Mouse (Mus musculus): ENCODE results near the gene Vwa3b. TPM values are rescaled to one million over a fixed set of nuclear protein-coding genes. Genes with fewer than 3 reads are reported as not detected.

Gene Vwa3b
- polyA plus RNA-seq, 1 experiment from 2014 or later, result not detected

- no peak for ATAC-seq (ENCODE audit: insufficient number of reproducible peaks, low FRiP score)
- 74% methylated on average over 11 of the region's 11 CpGs for WGBS
- Histone ChIP-seq H3K9me3 (replicated peaks) (no peaks in the 10 kb centered on the region), H3K4me2 (no peak overlapping the region), H3K4me3 (no peak overlapping the region), H3K27me3 (replicated peaks) (no peaks in the 10 kb centered on the region), H3K4me1 (replicated peaks) (no peaks in the 10 kb centered on the region), H3K36me3 (no peaks in the 10 kb centered on the region), H3K9ac (no peak overlapping the region), H3K27ac (ENCODE audit: poor library complexity, severe bottlenecking) (no peak overlapping the region)
Measured at GRCm38 (mm10) chr1:37065658-37066412, 39.4 kb downstream of the Vwa3b start.

- Histone ChIP-seq H3K4me1 (replicated peaks) (no peaks in the 10 kb centered on the region; the same call in 1 of the 2 replicates), H3K9me3 (replicated peaks) (0 out of 2 replicates have a peak, but pooled peaks cover 3% of the 10 kb centered on the region), H3K4me3 (no peak overlapping the region), H3K9ac (no peak overlapping the region), H3K27me3 (replicated peaks) (no peaks in the 10 kb centered on the region), H3K4me2 (no peak overlapping the region), H3K36me3 (no peaks in the 10 kb centered on the region), H3K27ac (ENCODE audit: poor library complexity, severe bottlenecking) (no peak overlapping the region)
- ATAC-seq (ENCODE audit: insufficient number of reproducible peaks, low FRiP score), result no peak
- WGBS, result 87% methylated on average over 7 of the region's 7 CpGs
Measured at GRCm38 (mm10) chr1:37075759-37076158, 49.4 kb downstream of the Vwa3b start.

- no peak overlapping the region for H3K9ac ChIP-seq
- no peak overlapping the region for H3K4me2 ChIP-seq
- WGBS, result 62% methylated on average over 9 of the region's 9 CpGs
- no peak overlapping the region for H3K4me3 ChIP-seq
- H3K9me3 ChIP-seq (replicated peaks), result 0 out of 2 replicates have a peak, but pooled peaks cover 3% of the 10 kb centered on the region
- H3K27ac ChIP-seq (ENCODE audit: poor library complexity, severe bottlenecking), result no peak overlapping the region
- H3K4me1 ChIP-seq (replicated peaks), result no peaks in the 10 kb centered on the region; the same call in 1 of the 2 replicates
- no peaks in the 10 kb centered on the region for H3K36me3 ChIP-seq
- no peaks in the 10 kb centered on the region for H3K27me3 ChIP-seq (replicated peaks)
- ATAC-seq (ENCODE audit: insufficient number of reproducible peaks, low FRiP score), result no peak
Measured at GRCm38 (mm10) chr1:37077266-37077665, 50.9 kb downstream of the Vwa3b start.

DNA sequence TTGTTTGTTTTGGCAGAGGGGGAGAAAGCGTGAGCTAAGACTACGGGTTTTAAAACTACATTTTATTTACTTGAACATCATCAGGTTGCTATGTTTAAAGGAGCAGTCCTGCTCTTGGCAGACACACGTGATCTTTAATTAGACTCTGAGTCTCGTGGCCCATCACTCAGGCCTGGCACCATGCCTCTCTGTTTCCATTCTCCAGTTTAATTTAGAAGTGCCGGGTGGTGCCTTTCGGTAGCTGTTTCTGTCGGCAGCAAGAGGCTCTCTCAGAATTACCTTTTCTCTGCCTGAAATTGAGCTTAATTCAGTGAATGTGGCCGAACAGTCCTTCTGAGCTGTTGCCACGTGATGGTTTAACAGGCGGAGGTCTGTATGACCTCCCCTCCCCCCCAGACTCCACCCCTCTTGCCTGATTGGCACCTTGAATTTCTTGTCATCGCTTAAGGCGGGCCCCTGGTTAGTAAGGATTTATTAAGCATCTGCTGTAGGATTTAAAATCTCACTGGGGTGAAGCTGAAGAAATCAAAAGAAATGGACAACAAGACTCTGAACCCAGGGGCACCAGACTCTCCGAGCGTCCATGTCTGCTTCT lies 51.7 kb downstream of the Vwa3b start:
- H3K4me2 ChIP-seq, result no peak overlapping the region
- no peaks in the 10 kb centered on the region; the same call in 1 of the 2 replicates for H3K4me1 ChIP-seq (replicated peaks)
- H3K27me3 ChIP-seq (replicated peaks), result no peaks in the 10 kb centered on the region
- ATAC-seq (ENCODE audit: insufficient number of reproducible peaks, low FRiP score), result no peak
- H3K9ac ChIP-seq, result no peak overlapping the region
- no peaks in the 10 kb centered on the region for H3K36me3 ChIP-seq
- H3K9me3 ChIP-seq (replicated peaks), result 0 out of 2 replicates have a peak, but pooled peaks cover 3% of the 10 kb centered on the region
- no peak overlapping the region for H3K27ac ChIP-seq (ENCODE audit: poor library complexity, severe bottlenecking)
- H3K4me3 ChIP-seq, result no peak overlapping the region
- WGBS, result 71% methylated on average over 14 of the region's 14 CpGs

- Histone ChIP-seq H3K9ac (no peak overlapping the region), H3K4me3 (no peak overlapping the region), H3K9me3 (replicated peaks) (0 out of 2 replicates have a peak, but pooled peaks cover 3% of the 10 kb centered on the region), H3K27me3 (replicated peaks) (no peaks in the 10 kb centered on the region), H3K4me2 (no peak overlapping the region), H3K27ac (ENCODE audit: poor library complexity, severe bottlenecking) (no peak overlapping the region), H3K4me1 (replicated peaks) (no peaks in the 10 kb centered on the region; the same call in 1 of the 2 replicates), H3K36me3 (no peaks in the 10 kb centered on the region)
- no peak for ATAC-seq (ENCODE audit: insufficient number of reproducible peaks, low FRiP score)
- WGBS, result 66% methylated on average over 4 of the region's 4 CpGs
Measured at GRCm38 (mm10) chr1:37080442-37080841, 54.0 kb downstream of the Vwa3b start.

DNA sequence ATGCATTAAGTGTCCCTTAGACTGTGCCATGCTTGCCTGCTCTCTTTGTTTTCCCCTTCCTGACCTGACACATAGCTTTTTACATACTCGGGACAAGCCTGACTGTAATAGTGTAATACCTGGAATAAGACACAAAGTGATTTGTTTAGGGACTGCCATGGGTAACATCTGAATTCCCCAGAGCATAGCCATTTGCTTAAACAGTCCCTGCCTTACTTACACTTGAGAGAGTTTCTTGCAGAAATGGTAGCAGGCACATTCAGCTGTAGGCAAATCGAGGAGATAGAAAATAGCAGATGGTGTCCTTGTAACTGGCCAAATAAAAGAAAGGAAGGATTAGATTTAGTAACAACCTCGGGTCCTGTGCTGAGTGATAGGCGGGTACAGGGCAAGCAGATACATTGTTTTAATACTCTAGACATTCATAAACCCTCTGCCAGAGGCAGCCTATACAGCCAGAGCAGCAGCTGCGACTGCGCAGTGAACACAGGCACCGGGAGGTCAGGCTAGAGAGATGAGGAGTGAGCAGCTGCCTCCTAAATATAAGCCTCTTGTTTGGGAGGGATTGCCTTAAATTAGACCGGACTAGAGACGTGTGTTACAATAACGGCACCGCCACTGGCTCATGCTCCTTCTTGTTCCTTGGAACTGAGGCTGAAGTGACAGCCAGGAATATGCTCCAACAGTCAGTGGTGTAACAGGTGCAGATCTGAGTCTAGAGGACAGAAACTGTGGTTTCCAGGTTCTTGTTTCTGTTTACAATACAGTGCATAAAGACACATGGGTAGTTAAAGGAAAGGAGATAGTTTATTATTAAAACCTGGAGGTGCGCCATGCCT lies 55.2 kb downstream of the Vwa3b start:
- H3K4me2 ChIP-seq, result no peak overlapping the region
- 69% methylated on average over 12 of the region's 12 CpGs for WGBS
- ATAC-seq (ENCODE audit: insufficient number of reproducible peaks, low FRiP score), result no peak

GRCm38 (mm10) chr1:37082215-37082464 lies 55.7 kb downstream of the Vwa3b start:
- ATAC-seq (ENCODE audit: insufficient number of reproducible peaks, low FRiP score), result no peak
- H3K4me3 ChIP-seq, result no peak overlapping the region
- WGBS, result 72% methylated on average over 2 of the region's 2 CpGs
- no peak overlapping the region for H3K27ac ChIP-seq (ENCODE audit: poor library complexity, severe bottlenecking)
- no peaks in the 10 kb centered on the region for H3K27me3 ChIP-seq (replicated peaks)
- no peak overlapping the region for H3K9ac ChIP-seq
- H3K4me1 ChIP-seq (replicated peaks), result no peaks in the 10 kb centered on the region; the same call in 1 of the 2 replicates
- H3K4me2 ChIP-seq, result no peak overlapping the region
- 0 out of 2 replicates have a peak, but pooled peaks cover 3% of the 10 kb centered on the region for H3K9me3 ChIP-seq (replicated peaks)
- no peaks in the 10 kb centered on the region for H3K36me3 ChIP-seq

More for the DNA sequence above, 55.2 kb downstream of the Vwa3b start:
- Histone ChIP-seq H3K9me3 (replicated peaks) (0 out of 2 replicates have a peak, but pooled peaks cover 3% of the 10 kb centered on the region), H3K4me3 (no peak overlapping the region), H3K27me3 (replicated peaks) (no peaks in the 10 kb centered on the region), H3K36me3 (no peaks in the 10 kb centered on the region), H3K27ac (ENCODE audit: poor library complexity, severe bottlenecking) (no peak overlapping the region), H3K4me1 (replicated peaks) (no peaks in the 10 kb centered on the region; the same call in 1 of the 2 replicates), H3K9ac (no peak overlapping the region)

DNA sequence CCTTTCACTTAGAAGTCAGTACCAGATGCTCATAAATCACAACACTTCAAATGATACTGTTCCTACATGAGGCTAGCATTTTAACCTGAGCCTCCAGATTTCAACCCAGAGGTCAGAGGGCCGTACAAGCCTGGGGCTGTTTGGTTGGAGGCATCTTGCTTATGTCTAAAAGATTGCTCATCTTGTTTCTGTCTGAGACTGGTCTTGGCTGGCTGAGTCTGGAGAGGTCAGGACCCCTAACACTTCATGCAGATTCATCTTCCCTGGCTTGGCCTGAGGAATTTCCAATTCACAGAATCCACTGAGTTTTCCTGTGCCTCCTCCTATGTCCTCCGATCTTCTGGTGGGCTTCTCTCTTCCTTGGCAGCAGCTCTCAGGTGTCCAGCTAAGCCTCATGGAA lies 57.7 kb downstream of the Vwa3b start:
- no peak for ATAC-seq (ENCODE audit: insufficient number of reproducible peaks, low FRiP score)
- no peak overlapping the region for H3K4me2 ChIP-seq
- H3K27me3 ChIP-seq (replicated peaks), result no peaks in the 10 kb centered on the region
- H3K27ac ChIP-seq (ENCODE audit: poor library complexity, severe bottlenecking), result no peak overlapping the region
- no peak overlapping the region for H3K4me3 ChIP-seq
- 0 out of 2 replicates have a peak, but pooled peaks cover 3% of the 10 kb centered on the region for H3K9me3 ChIP-seq (replicated peaks)
- WGBS, result 63% methylated on average over 2 of the region's 2 CpGs
- H3K36me3 ChIP-seq, result no peaks in the 10 kb centered on the region
- no peak overlapping the region for H3K9ac ChIP-seq
- peaks cover 6% of the 10 kb centered on the region; the same call in 1 of the 2 replicates for H3K4me1 ChIP-seq (replicated peaks)

DNA sequence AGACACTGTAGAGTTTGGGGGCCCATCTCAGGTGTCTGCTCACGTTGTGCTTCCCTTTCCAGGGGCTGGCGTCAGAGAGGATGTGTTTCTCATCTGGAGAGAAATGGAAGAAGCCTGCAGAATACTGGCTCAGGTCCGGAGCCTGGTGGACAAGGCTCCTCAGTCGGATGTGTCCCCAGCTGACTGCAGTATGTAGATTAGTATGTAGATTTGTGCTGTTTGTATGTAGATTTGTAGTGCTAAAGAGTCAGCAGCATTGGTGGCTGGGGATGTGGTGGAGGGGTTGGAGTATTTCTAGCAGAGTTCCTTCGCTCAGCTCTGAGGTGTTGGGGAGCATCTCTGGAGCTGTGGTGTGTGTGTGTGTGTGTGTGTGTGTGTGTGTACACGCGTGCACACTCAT lies 58.8 kb downstream of the Vwa3b start:
- Histone ChIP-seq H3K4me3 (no peak overlapping the region), H3K36me3 (no peaks in the 10 kb centered on the region), H3K4me1 (replicated peaks) (peaks cover 6% of the 10 kb centered on the region; the same call in 1 of the 2 replicates), H3K9me3 (replicated peaks) (no peaks in the 10 kb centered on the region), H3K27ac (ENCODE audit: poor library complexity, severe bottlenecking) (no peak overlapping the region), H3K4me2 (no peak overlapping the region), H3K9ac (no peak overlapping the region), H3K27me3 (replicated peaks) (no peaks in the 10 kb centered on the region)
- WGBS, result 50% methylated on average over 7 of the region's 7 CpGs
- ATAC-seq (ENCODE audit: insufficient number of reproducible peaks, low FRiP score), result no peak

DNA sequence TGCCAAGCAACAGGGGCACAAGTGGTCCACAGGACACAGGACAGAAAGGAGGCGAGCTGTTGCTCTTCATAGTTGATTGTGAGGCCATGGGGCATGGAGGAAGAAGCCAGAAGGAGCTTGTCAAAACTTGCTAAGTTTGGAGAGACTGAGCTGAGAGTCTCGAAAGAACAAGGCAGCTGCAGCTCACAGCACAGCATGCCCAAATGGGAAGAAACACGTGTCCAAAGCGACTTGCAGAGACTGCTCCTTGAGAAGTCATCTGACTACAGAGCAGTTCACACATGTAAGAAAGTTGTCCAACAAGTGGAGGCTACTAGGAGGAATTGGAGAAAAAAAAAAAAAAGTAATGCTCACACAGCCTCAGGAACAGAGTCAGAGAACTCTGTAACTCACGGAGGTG lies 62.8 kb downstream of the Vwa3b start:
- Histone ChIP-seq H3K9me3 (replicated peaks) (0 out of 2 replicates have a peak, but pooled peaks cover 2% of the 10 kb centered on the region), H3K27me3 (replicated peaks) (no peaks in the 10 kb centered on the region), H3K9ac (no peak overlapping the region), H3K27ac (ENCODE audit: poor library complexity, severe bottlenecking) (no peak overlapping the region), H3K36me3 (no peaks in the 10 kb centered on the region), H3K4me1 (replicated peaks) (peaks cover 6% of the 10 kb centered on the region; the same call in 1 of the 2 replicates), H3K4me2 (no peak overlapping the region), H3K4me3 (no peak overlapping the region)
- WGBS, result 71% methylated on average over 5 of the region's 5 CpGs
- no peak for ATAC-seq (ENCODE audit: insufficient number of reproducible peaks, low FRiP score)

Data from heart, embryonic 12.5 days (tissue).